In the genomic region with DNA sequence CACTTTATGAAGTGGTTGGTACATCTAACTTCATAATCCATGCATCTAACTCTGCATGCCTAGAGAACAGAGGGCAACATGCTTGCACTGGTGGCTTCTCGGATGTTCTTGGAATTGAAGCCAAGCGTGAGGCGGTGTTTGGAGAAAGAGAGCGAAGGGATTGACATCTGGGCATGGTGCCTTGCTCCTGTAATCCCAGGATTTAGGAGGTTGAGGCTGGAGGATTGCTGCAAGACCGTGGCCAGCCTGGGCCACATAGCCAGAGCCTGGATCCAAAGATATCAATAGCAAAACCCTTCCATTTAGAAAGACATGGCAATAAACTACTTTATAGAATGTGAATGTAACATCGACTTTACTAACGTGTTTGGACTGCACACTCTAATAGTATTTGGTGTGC, we compare ENCODE assay signal across 10 mouse cellular contexts. TPM values are rescaled to one million over a fixed set of nuclear protein-coding genes. Genes with fewer than 3 reads are reported as not detected.
A peak's percentile ranks its signal among the peaks of the same experiment; 100 is the strongest.
DNase-seq lines count a peak whose midpoint lies in the region; ATAC-seq and TF ChIP-seq lines count a peak whose summit lies in the region.
"Had no signal": no experiment of that assay in that cellular context is flagged by ENCODE, and none has a peak within 500 bp of the region (broad histone marks: within the 10 kb centered on the region; RNA-seq: fewer than 3 reads in every experiment).

No protein-coding gene starts in this region.

- peak overlapping the region; percentile 27 for H3K4me2 ChIP-seq in embryonic facial prominence, embryonic 14.5 days (ENCODE audit: low read depth, low read length)
- peak overlapping the region; percentile 31 for H3K4me2 ChIP-seq in neural tube, embryonic 12.5 days (replicated peaks)

- H3K27ac ChIP-seq in kidney, adult 2 months (ENCODE audit: insufficient read depth, low read depth, low read length), result peak overlapping the region; percentile 80; the same call in 1 of the 2 replicates
- H3K27ac ChIP-seq in embryonic facial prominence, embryonic 14.5 days (replicated peaks; ENCODE audit: low read depth, low read length), result no peak overlapping the region
- no peak overlapping the region for H3K27ac ChIP-seq in neural tube, embryonic 12.5 days

- no peak overlapping the region for H3K9ac ChIP-seq in embryonic facial prominence, embryonic 14.5 days (ENCODE audit: low read depth, low read length)
- H3K9ac ChIP-seq in neural tube, embryonic 12.5 days, result no peak overlapping the region

- TF ChIP-seq POLR2A in kidney, adult 2 months (IDR thresholded peaks at IDR 0.05; ENCODE audit: low read depth, low read length), result no peak

- H3K4me3 ChIP-seq in kidney, adult 2 months (ENCODE audit: insufficient read depth, low read depth, low read length), result no peak overlapping the region
- H3K4me3 ChIP-seq in embryonic facial prominence, embryonic 14.5 days (ENCODE audit: low read depth, low read length), result no peak overlapping the region
- no peak overlapping the region for H3K4me3 ChIP-seq in neural tube, embryonic 12.5 days

- H3K27me3 ChIP-seq in kidney, adult 2 months (replicated peaks; ENCODE audit: control insufficient read depth, insufficient read depth, low read length), result no peaks in the 10 kb centered on the region
- no peaks in the 10 kb centered on the region for H3K27me3 ChIP-seq in embryonic facial prominence, embryonic 14.5 days (replicated peaks; ENCODE audit: control insufficient read depth, insufficient read depth, low read length)
- no peaks in the 10 kb centered on the region for H3K27me3 ChIP-seq in neural tube, embryonic 12.5 days (replicated peaks)

- TF ChIP-seq CTCF in kidney, adult 2 months (conservative IDR thresholded peaks at IDR 0.05; ENCODE audit: insufficient read depth, insufficient read length, low read depth, low read length), result no peak

- peak; percentile 54 for DNase-seq in kidney, adult 2 months
- DNase-seq in kidney, postnatal 14 days, result no peak
- DNase-seq in embryonic facial prominence, embryonic 14.5 days (ENCODE audit: low spot score), result no peak
- peak; percentile 9 for DNase-seq in induced T-regulatory cell, adult 2 months (ENCODE audit: low read depth)
- DNase-seq in T-cell, adult 2 months (ENCODE audit: low spot score), result no peak
- no peak for DNase-seq in layer of hippocampus, adult 9-10 months (ENCODE audit: low spot score)
- DNase-seq in right cerebral cortex, postnatal 25 days, result no peak
- DNase-seq: kidney, postnatal 10 days; thymus, adult 2 months had no signal

- H3K36me3 ChIP-seq in kidney, adult 2 months (ENCODE audit: control insufficient read depth, insufficient read depth, low read length), result no peaks in the 10 kb centered on the region
- no peaks in the 10 kb centered on the region for H3K36me3 ChIP-seq in embryonic facial prominence, embryonic 14.5 days (ENCODE audit: control insufficient read depth, insufficient read depth, low read length)
- no peaks in the 10 kb centered on the region for H3K36me3 ChIP-seq in neural tube, embryonic 12.5 days

- H3K9me3 ChIP-seq in embryonic facial prominence, embryonic 14.5 days (ENCODE audit: control insufficient read depth, low read length), result no peaks in the 10 kb centered on the region
- H3K9me3 ChIP-seq in neural tube, embryonic 12.5 days, result no peaks in the 10 kb centered on the region

- WGBS in kidney, adult 2 months, result 65% methylated on average over 7 of the region's 7 CpGs
- 83% methylated on average over 7 of the region's 7 CpGs for WGBS in embryonic facial prominence, embryonic 14.5 days
- 87% methylated on average over 7 of the region's 7 CpGs for WGBS in neural tube, embryonic 12.5 days

- H3K4me1 ChIP-seq in kidney, adult 2 months (ENCODE audit: control insufficient read depth, insufficient read depth, low read length), result peaks cover 29% of the 10 kb centered on the region; the same call in 1 of the 2 replicates
- H3K4me1 ChIP-seq in embryonic facial prominence, embryonic 14.5 days (ENCODE audit: control insufficient read depth, insufficient read depth, low read length), result peaks cover 30% of the 10 kb centered on the region
- peaks cover 29% of the 10 kb centered on the region for H3K4me1 ChIP-seq in neural tube, embryonic 12.5 days

- no peak for ATAC-seq in embryonic facial prominence, embryonic 14.5 days (ENCODE audit: low read depth)
- no peak for ATAC-seq in neural tube, embryonic 12.5 days (ENCODE audit: low FRiP score, low read depth)

RNA-seq across cellular contexts. Expression of gene Bpgm, which starts 2.0 kb away (rescaled TPM):
- 24.4 and 32.4 TPM in 2 replicates for polyA plus RNA-seq in kidney, adult 2 months (2012; rRNA removed)
- 46.5 and 48.7 TPM in 2 replicates for polyA plus RNA-seq in embryonic facial prominence, embryonic 14.5 days (2014; fragmentation: Nextera tagmentation; extraction: Ambion mirVana)
- 62.0 and 67.4 TPM in 2 replicates for polyA plus RNA-seq in neural tube, embryonic 12.5 days (2016; fragmentation: Nextera tagmentation; extraction: Ambion mirVana)

Comparison
In these comparisons a context has a peak if more than half of its experiments do, and no peak if none do; other contexts are left out.
1. DNase-seq: peak in kidney, adult 2 months (single experiment) and induced T-regulatory cell, adult 2 months (single experiment); none in kidney, postnatal 14 days (single experiment), embryonic facial prominence, embryonic 14.5 days (single experiment), T-cell, adult 2 months (single experiment), layer of hippocampus, adult 9-10 months (single experiment) and right cerebral cortex, postnatal 25 days (single experiment).